Mouse (Mus musculus) liver, embryonic 15.5 days (tissue): Measurements from ENCODE around the gene Ttc26. TPM values are rescaled to one million over a fixed set of nuclear protein-coding genes. Genes with fewer than 3 reads are reported as not detected.
"Not testable (repeated sequence)": the region's sequence is repeated elsewhere in the genome, so short reads cannot be mapped to it uniquely, and the experiment has no call there.

ENCODE experiments used
- ATAC-seq: fragments of 200-750 bp; cut with Nextera tagmentation; 2 replicates; pipeline ENCODE4 v1.8.0; 2017; ENCODE audit warnings: moderate number of reproducible peaks, mild to moderate bottlenecking, moderate library complexity; ENCODE audit not compliant: insufficient read depth
- H3K27ac ChIP-seq: fragments of 300-500 bp; sonication (generic); replicated peaks from 2 replicates; pipeline ENCODE4 v1.5.1; 2015; ENCODE audit warnings: mild to moderate bottlenecking, inconsistent platforms
- H3K27me3 ChIP-seq: fragments of 300-500 bp; sonication (generic); 2 replicates; pipeline ENCODE4 v1.6.1; 2015; ENCODE audit warnings: mild to moderate bottlenecking, inconsistent platforms
- H3K36me3 ChIP-seq: fragments of 300-500 bp; sonication (generic); replicated peaks from 2 replicates; pipeline ENCODE4 v1.6.1; 2015; ENCODE audit warnings: moderate library complexity, mild to moderate bottlenecking, inconsistent platforms
- H3K4me1 ChIP-seq: fragments of 300-500 bp; sonication (generic); replicated peaks from 2 replicates; pipeline ENCODE4 v1.6.1; 2015; ENCODE audit warnings: inconsistent platforms
- H3K4me2 ChIP-seq: fragments of 300-500 bp; sonication (generic); 2 replicates; pipeline ENCODE4 v1.6.1; 2015; ENCODE audit warnings: moderate library complexity, mild to moderate bottlenecking, inconsistent platforms
- H3K4me3 ChIP-seq: fragments of 300-500 bp; sonication (generic); replicated peaks from 2 replicates; pipeline ENCODE4 v1.5.1; 2015; ENCODE audit warnings: mild to moderate bottlenecking, inconsistent platforms
- H3K9ac ChIP-seq: fragments of 300-500 bp; sonication (generic); 2 replicates; pipeline ENCODE4 v1.6.1; 2015; ENCODE audit warnings: moderate library complexity, mild to moderate bottlenecking, inconsistent platforms
- H3K9me3 ChIP-seq: fragments of 300-500 bp; sonication (generic); replicated peaks from 2 replicates; pipeline ENCODE4 v1.6.1; 2016; ENCODE audit warnings: inconsistent platforms
- WGBS: fragments of 180-500 bp; shearing (Covaris S2); methylation state at CpG from one replicate; pipeline ENCODE4 v1.1.7; 2015; ENCODE audit warnings: mixed read lengths; ENCODE audit not compliant: insufficient replicate concordance; 5-methylcytosine and 5-hydroxymethylcytosine counted together
- polyA plus RNA-seq: library from polyadenylated mRNA; unstranded; fragments of >200 nt; fragmentation: Nextera tagmentation; extraction: Ambion mirVana; gene quantifications from 2 replicates; pipeline ENCODE4 v1.2.1, GENCODE M21; 2015

The Ttc26 gene
- polyA plus RNA-seq, 1 experiment from 2014 or later: 0.30 TPM

GRCm38 (mm10) chr6:38356661-38357433 lies 24.4 kb upstream of the Ttc26 start:
- H3K27ac ChIP-seq, ATAC-seq, H3K9ac ChIP-seq, H3K4me2 ChIP-seq, H3K9me3 ChIP-seq, H3K27me3 ChIP-seq, H3K36me3 ChIP-seq, H3K4me3 ChIP-seq: not testable (repeated sequence)
- H3K4me1 ChIP-seq: peaks cover 62% of the 10 kb centered on the region
- 79% methylated on average over 15 of the region's 15 CpGs for WGBS

- Histone ChIP-seq H3K4me3 (no peak overlapping the region), H3K27ac (peak overlapping the region; percentile 73; the same call in 1 of the 2 replicates), H3K27me3 (no peaks in the 10 kb centered on the region), H3K4me2 (no peak overlapping the region), H3K36me3 (0 out of 2 replicates have a peak, but pooled peaks cover under 1% of the 10 kb centered on the region), H3K9me3 (no peaks in the 10 kb centered on the region), H3K9ac (no peak overlapping the region), H3K4me1 (peaks cover 60% of the 10 kb centered on the region)
- 45% methylated on average over 5 of the region's 5 CpGs for WGBS
- ATAC-seq: no peak
Observed at GRCm38 (mm10) chr6:38357603-38358252, 23.5 kb upstream of the Ttc26 start.

- ATAC-seq: no peak
- no peaks in the 10 kb centered on the region for H3K27me3 ChIP-seq
Observed at GRCm38 (mm10) chr6:38358253-38359027, 22.8 kb upstream of the Ttc26 start.

GRCm38 (mm10) chr6:38359044-38359735 lies 22.1 kb upstream of the Ttc26 start:
- not testable (repeated sequence) for H3K9ac ChIP-seq, ATAC-seq, H3K36me3 ChIP-seq, H3K4me2 ChIP-seq, H3K4me3 ChIP-seq, H3K9me3 ChIP-seq, H3K27me3 ChIP-seq
- H3K4me1 ChIP-seq: peaks cover 63% of the 10 kb centered on the region
- 76% methylated on average over 11 of the region's 11 CpGs for WGBS
- H3K27ac ChIP-seq: peak overlapping the region; percentile 73

More at GRCm38 (mm10) chr6:38358253-38359027, 22.8 kb upstream of the Ttc26 start:
- no peak overlapping the region for H3K4me3 ChIP-seq
- H3K4me2 ChIP-seq: no peak overlapping the region
- H3K36me3 ChIP-seq: no peaks in the 10 kb centered on the region
- 31% methylated on average over 8 of the region's 8 CpGs for WGBS
- H3K9ac ChIP-seq: no peak overlapping the region
- peaks cover 62% of the 10 kb centered on the region for H3K4me1 ChIP-seq
- H3K27ac ChIP-seq: peak overlapping the region; percentile 73
- H3K9me3 ChIP-seq: no peaks in the 10 kb centered on the region

GRCm38 (mm10) chr6:38359736-38360499 lies 21.4 kb upstream of the Ttc26 start:
- 42% methylated on average over 12 of the region's 12 CpGs for WGBS
- H3K4me1 ChIP-seq: peaks cover 59% of the 10 kb centered on the region
- no peaks in the 10 kb centered on the region for H3K9me3 ChIP-seq
- H3K27me3 ChIP-seq: no peaks in the 10 kb centered on the region
- peak overlapping the region; percentile 74 for H3K27ac ChIP-seq
- H3K4me2 ChIP-seq: peak overlapping the region; percentile 49
- ATAC-seq: peak; percentile 81
- no peak overlapping the region for H3K4me3 ChIP-seq
- no peak overlapping the region for H3K9ac ChIP-seq
- H3K36me3 ChIP-seq: no peaks in the 10 kb centered on the region

- ATAC-seq: peak; percentile 17; the same call in 1 of the 2 replicates
Observed at GRCm38 (mm10) chr6:38361065-38361464, 20.2 kb upstream of the Ttc26 start.

GRCm38 (mm10) chr6:38361937-38362336 lies 19.3 kb upstream of the Ttc26 start:
- Histone ChIP-seq H3K9me3 (no peaks in the 10 kb centered on the region), H3K36me3 (no peaks in the 10 kb centered on the region), H3K4me1 (peaks cover 40% of the 10 kb centered on the region), H3K27me3 (no peaks in the 10 kb centered on the region), H3K9ac (no peak overlapping the region), H3K4me2 (no peak overlapping the region), H3K4me3 (no peak overlapping the region), H3K27ac (no peak overlapping the region)
- WGBS: 52% methylated on average over 1 of the region's 1 CpGs
- ATAC-seq: no peak

More at GRCm38 (mm10) chr6:38361065-38361464, 20.2 kb upstream of the Ttc26 start:
- Histone ChIP-seq H3K4me1 (peaks cover 48% of the 10 kb centered on the region), H3K9ac (no peak overlapping the region; the same call in 1 of the 2 replicates), H3K9me3 (no peaks in the 10 kb centered on the region), H3K4me3 (no peak overlapping the region), H3K4me2 (no peak overlapping the region), H3K27ac (peak overlapping the region; percentile 74; the same call in 1 of the 2 replicates), H3K27me3 (no peaks in the 10 kb centered on the region), H3K36me3 (no peaks in the 10 kb centered on the region)
- WGBS: 35% methylated on average over 4 of the region's 4 CpGs

- Histone ChIP-seq H3K27ac (no peak overlapping the region), H3K4me2 (no peak overlapping the region), H3K4me3 (no peak overlapping the region), H3K27me3 (0 out of 2 replicates have a peak, but pooled peaks cover 4% of the 10 kb centered on the region), H3K9ac (no peak overlapping the region), H3K9me3 (no peaks in the 10 kb centered on the region), H3K4me1 (peaks cover 28% of the 10 kb centered on the region), H3K36me3 (no peaks in the 10 kb centered on the region)
- no peak for ATAC-seq
- WGBS: 56% methylated on average over 4 of the region's 4 CpGs
Observed at GRCm38 (mm10) chr6:38363370-38363769, 17.9 kb upstream of the Ttc26 start.

- H3K4me2 ChIP-seq: no peak overlapping the region
- no peak for ATAC-seq
- no peaks in the 10 kb centered on the region for H3K9me3 ChIP-seq
- peaks cover 5% of the 10 kb centered on the region; the same call in 1 of the 2 replicates for H3K27me3 ChIP-seq
- H3K4me3 ChIP-seq: no peak overlapping the region
- no peaks in the 10 kb centered on the region for H3K36me3 ChIP-seq
- no peak overlapping the region for H3K27ac ChIP-seq
- H3K4me1 ChIP-seq: peaks cover 22% of the 10 kb centered on the region
- H3K9ac ChIP-seq: no peak overlapping the region
Observed at GRCm38 (mm10) chr6:38364121-38364520, 17.1 kb upstream of the Ttc26 start.

- H3K4me2 ChIP-seq: no peak overlapping the region
- no peak overlapping the region for H3K4me3 ChIP-seq
- no peaks in the 10 kb centered on the region for H3K4me1 ChIP-seq
- ATAC-seq: no peak
- 62% methylated on average over 3 of the region's 3 CpGs for WGBS
- no peaks in the 10 kb centered on the region for H3K36me3 ChIP-seq
- H3K9ac ChIP-seq: no peak overlapping the region
- H3K27ac ChIP-seq: no peak overlapping the region
- peaks cover 12% of the 10 kb centered on the region; the same call in 1 of the 2 replicates for H3K27me3 ChIP-seq
- no peaks in the 10 kb centered on the region for H3K9me3 ChIP-seq
Observed at GRCm38 (mm10) chr6:38369945-38370344, 11.3 kb upstream of the Ttc26 start.
